Mouse (Mus musculus) E14TG2a.4 (cell line): ENCODE data around the gene Gfra1.

Experiments
- H3K27me3 ChIP-seq: 2 replicates; pipeline ENCODE4 v1.6.1; 2014; ENCODE audit warnings: low read length, control low read depth; ENCODE audit not compliant: insufficient read depth
- H3K36me3 ChIP-seq: 2 replicates; pipeline ENCODE4 v1.6.1; 2014; ENCODE audit warnings: low read length, control low read depth; ENCODE audit not compliant: insufficient read depth
- H3K4me1 ChIP-seq: replicated peaks from 2 replicates; pipeline ENCODE4 v1.6.1; 2014; ENCODE audit warnings: low read depth, low read length, control low read depth
- H3K4me3 ChIP-seq: replicated peaks from 2 replicates; pipeline ENCODE4 v1.5.1; 2014; ENCODE audit warnings: mild to moderate bottlenecking, low read length
- H3K9me3 ChIP-seq: 2 replicates; pipeline ENCODE4 v1.6.1; 2014; ENCODE audit warnings: low read length, control low read depth
- CTCF ChIP-seq: conservative IDR thresholded peaks from 2 replicates; pipeline ENCODE4 v1.5.1; 2014; ENCODE audit warnings: low read length
- NANOG ChIP-seq: IDR thresholded peaks from 2 replicates; pipeline ENCODE4 v1.6.1; 2014; ENCODE audit warnings: borderline replicate concordance, low read length, mixed read lengths
- POU5F1 ChIP-seq: IDR thresholded peaks from 2 replicates; pipeline ENCODE4 v1.6.1; 2014; ENCODE audit warnings: low read length, borderline replicate concordance

The Gfra1 gene

DNA sequence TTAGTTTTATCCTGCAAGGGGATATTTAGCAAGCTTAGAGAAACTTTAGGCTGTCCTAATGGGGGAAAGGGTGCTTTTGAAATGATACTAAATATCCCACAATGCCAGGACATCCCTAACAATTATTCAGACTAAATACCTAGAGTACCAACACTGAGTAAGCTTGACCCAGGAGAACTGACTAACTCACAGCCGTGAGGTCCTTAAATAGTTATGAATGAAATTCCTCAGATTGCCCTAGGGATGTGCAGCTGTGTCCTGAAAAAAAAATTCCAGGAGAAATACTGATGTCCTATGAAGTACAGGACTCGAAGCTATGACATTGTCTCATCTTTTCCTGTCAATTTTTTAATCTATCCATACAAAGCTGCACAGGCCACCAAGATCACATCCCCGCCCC is 201.5 kb downstream of the Gfra1 start:
- H3K9me3 ChIP-seq: no peaks in the 10 kb centered on the region
- no peak overlapping the region for H3K4me3 ChIP-seq
- no peaks in the 10 kb centered on the region for H3K36me3 ChIP-seq
- no peaks in the 10 kb centered on the region for H3K27me3 ChIP-seq
- TF ChIP-seq CTCF (no peak), POU5F1 (no peak), NANOG (no peak)
- no peaks in the 10 kb centered on the region for H3K4me1 ChIP-seq

DNA sequence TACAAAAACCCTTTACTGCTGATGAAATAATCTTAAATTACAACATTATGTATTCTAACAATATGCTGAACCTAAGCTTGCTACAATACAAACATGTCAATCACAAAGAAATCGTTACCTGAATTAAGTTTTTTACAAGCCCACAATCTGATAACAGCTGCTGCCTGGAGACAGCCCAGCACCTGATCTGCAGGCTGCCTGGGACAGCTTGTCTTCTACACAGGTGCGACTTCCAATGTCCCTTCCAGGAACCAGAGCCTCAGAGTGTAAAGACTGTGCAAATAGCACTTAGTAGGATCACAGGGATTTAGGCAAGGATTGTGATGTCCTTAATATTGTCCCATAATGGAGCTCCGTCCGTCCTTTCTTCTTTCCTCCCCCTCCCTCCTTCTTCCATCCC is 204.0 kb downstream of the Gfra1 start:
- H3K36me3 ChIP-seq: no peaks in the 10 kb centered on the region

DNA sequence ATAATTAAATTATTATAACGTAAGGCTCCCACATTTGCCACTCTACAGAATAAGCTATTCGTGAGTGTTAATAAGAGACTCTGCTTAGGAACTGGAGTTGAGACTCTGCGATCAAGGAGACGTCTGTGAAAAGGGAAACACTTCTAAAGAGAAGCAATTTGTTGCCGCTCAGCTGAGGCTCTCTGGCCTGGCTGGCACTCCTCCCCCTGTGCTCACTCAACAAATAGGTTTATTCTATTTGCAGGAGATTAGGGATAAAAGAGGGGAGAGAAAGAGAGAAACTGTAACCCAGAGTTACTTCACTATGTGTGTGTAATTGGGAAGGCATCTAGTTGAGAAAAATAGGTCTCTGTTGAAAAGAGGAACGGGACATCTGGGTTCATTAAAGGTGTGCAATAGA is 204.6 kb downstream of the Gfra1 start:
- Histone ChIP-seq H3K36me3 (no peaks in the 10 kb centered on the region), H3K4me3 (no peak overlapping the region), H3K27me3 (no peaks in the 10 kb centered on the region), H3K4me1 (no peaks in the 10 kb centered on the region), H3K9me3 (no peaks in the 10 kb centered on the region)
- TF ChIP-seq CTCF (no peak), NANOG (no peak), POU5F1 (no peak)

More for the DNA sequence above, 204.0 kb downstream of the Gfra1 start:
- Histone ChIP-seq H3K27me3 (no peaks in the 10 kb centered on the region), H3K4me1 (no peaks in the 10 kb centered on the region), H3K4me3 (no peak overlapping the region), H3K9me3 (no peaks in the 10 kb centered on the region)
- TF ChIP-seq CTCF: no peak
- no peak for TF ChIP-seq NANOG
- no peak for TF ChIP-seq POU5F1

DNA sequence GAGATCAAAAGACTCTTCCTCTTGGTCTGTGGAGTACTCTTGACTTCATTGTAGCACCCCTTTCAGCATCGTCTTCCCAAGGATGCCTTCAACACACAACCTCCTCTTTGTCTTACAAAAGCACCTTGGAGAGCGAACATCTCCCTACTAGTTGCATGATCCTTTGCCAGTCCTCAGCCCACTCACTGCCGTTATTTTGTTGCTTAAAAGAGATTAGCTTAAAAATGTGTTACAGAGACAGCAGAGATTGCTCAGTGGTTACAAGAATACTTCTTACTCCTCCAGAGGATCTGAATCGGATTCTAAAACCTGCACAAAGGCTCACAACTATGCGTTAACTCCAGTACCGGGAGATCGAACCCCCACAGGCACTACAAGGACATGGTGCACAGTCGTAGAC is 205.5 kb downstream of the Gfra1 start:
- Histone ChIP-seq H3K4me1 (no peaks in the 10 kb centered on the region), H3K9me3 (no peaks in the 10 kb centered on the region), H3K36me3 (no peaks in the 10 kb centered on the region), H3K4me3 (no peak overlapping the region), H3K27me3 (no peaks in the 10 kb centered on the region)
- no peak for TF ChIP-seq NANOG
- TF ChIP-seq CTCF: no peak
- TF ChIP-seq POU5F1: no peak

DNA sequence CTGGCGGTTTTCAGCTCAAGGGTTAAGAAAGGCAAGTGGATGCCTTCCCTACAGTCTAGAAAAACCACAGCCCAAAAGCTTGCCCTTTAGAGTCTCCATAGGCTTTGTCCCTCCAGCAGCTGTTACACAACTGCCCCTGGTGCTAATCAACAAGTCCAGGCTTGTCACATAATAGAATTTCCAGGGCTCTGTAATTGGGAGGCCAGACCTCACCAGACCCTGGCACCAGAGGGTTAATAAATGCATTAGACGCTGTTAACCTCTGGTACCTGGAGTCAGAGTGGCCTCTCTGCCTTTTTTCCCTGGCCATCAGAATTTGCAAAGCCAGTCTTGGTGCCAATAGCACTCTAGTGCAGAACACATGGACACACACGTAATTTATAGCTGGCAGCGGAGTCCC is 211.6 kb downstream of the Gfra1 start:
- Histone ChIP-seq H3K36me3 (no peaks in the 10 kb centered on the region), H3K4me1 (no peaks in the 10 kb centered on the region), H3K4me3 (no peak overlapping the region), H3K27me3 (no peaks in the 10 kb centered on the region), H3K9me3 (no peaks in the 10 kb centered on the region)
- TF ChIP-seq NANOG (no peak), CTCF (no peak), POU5F1 (no peak)

DNA sequence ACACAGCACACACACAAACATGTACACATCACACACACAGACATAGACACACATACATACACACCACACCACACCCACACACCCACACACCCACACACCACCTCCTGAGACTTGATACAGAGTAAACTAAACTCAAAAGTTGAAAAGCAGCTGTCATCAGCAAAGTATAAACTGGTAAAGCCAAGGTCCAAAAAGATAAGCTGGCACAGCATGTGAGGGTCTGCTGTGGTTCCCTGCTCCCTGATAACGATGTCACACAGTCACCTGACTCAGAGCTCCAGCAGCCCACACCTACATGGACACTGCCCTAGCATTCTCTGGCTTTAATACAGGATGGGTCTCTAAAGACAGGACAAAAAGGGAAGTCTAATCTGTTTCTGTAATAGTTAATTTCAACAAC is 212.1 kb downstream of the Gfra1 start:
- Histone ChIP-seq H3K36me3 (no peaks in the 10 kb centered on the region), H3K4me3 (no peak overlapping the region), H3K9me3 (no peaks in the 10 kb centered on the region), H3K27me3 (no peaks in the 10 kb centered on the region), H3K4me1 (no peaks in the 10 kb centered on the region)
- TF ChIP-seq CTCF: no peak
- no peak for TF ChIP-seq POU5F1
- no peak for TF ChIP-seq NANOG

DNA sequence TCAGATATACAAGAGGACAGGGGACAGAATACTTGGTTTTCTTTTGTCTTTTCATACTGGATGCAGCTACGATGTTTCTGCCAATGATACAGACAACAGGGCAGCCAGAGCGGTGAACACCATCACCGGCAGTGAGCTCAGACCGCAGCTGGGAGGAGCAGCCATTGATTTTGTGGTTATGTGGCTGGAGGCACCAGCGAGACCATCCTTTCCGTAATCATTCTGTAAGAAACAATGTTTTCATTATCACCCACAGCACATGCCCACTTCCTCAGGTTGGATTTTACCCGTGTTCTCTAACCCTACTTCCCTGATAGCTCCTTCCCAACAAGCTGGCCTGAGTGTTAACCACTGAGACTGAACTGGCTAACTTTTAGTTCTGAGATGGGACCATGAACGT is 217.4 kb downstream of the Gfra1 start:
- no peaks in the 10 kb centered on the region; the same call in 1 of the 2 replicates for H3K27me3 ChIP-seq
- no peaks in the 10 kb centered on the region for H3K4me1 ChIP-seq
- TF ChIP-seq POU5F1: no peak
- TF ChIP-seq NANOG: no peak
- no peak for TF ChIP-seq CTCF
- no peaks in the 10 kb centered on the region for H3K9me3 ChIP-seq
- H3K36me3 ChIP-seq: no peaks in the 10 kb centered on the region
- H3K4me3 ChIP-seq: no peak overlapping the region

DNA sequence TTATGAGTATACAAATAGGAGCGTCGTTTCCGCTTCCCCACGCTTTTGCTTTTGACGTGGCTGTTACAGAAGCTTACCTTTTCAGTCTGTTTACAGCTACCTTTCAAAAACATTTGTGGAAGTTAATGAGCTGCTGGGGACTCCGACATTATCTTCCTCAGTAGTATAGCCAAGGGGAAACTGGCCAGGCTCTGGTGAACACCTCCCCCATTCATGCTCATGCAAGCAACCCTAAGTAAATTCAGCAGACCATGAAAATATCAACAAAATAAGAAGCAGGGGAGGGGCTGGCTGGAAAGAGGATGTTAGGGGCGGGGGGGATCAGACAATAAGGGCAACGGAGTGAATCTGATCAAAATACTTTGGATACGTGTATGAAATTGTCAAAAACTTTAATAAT is 228.0 kb downstream of the Gfra1 start:
- Histone ChIP-seq H3K4me1 (no peaks in the 10 kb centered on the region), H3K4me3 (no peak overlapping the region), H3K36me3 (no peaks in the 10 kb centered on the region), H3K27me3 (no peaks in the 10 kb centered on the region), H3K9me3 (no peaks in the 10 kb centered on the region)
- no peak for TF ChIP-seq CTCF
- TF ChIP-seq POU5F1: no peak
- no peak for TF ChIP-seq NANOG

DNA sequence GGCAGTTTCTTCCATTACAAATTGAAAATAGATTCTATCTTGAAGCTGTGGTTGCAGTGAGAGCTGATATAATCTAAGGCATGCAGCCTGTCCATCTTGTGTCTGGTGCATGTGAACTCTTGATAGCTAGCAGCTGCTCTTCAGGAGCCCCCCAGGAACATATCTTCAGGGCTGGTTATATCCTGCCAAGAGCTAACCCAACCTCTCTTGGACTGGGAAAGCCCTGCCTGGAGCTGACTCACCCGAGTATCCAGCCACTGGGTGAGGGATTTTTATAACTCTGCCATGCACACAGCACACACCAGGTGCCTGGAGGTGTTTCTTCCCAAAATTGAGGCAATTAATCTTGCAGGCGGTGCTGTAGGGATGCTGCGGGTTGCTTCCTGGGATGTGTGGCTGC is 228.8 kb downstream of the Gfra1 start:
- Histone ChIP-seq H3K4me1 (no peaks in the 10 kb centered on the region), H3K36me3 (no peaks in the 10 kb centered on the region), H3K9me3 (no peaks in the 10 kb centered on the region), H3K4me3 (no peak overlapping the region), H3K27me3 (no peaks in the 10 kb centered on the region; the same call in 1 of the 2 replicates)
- no peak for TF ChIP-seq POU5F1
- TF ChIP-seq CTCF: no peak
- TF ChIP-seq NANOG: no peak
